Mouse (Mus musculus): Measurements from ENCODE around the gene Tradd. TPM values are rescaled to one million over a fixed set of nuclear protein-coding genes. Genes with fewer than 3 reads are reported as not detected.

Tradd gene
- polyA plus RNA-seq, 2 experiments: 5.5 to 11.5 TPM

DNA sequence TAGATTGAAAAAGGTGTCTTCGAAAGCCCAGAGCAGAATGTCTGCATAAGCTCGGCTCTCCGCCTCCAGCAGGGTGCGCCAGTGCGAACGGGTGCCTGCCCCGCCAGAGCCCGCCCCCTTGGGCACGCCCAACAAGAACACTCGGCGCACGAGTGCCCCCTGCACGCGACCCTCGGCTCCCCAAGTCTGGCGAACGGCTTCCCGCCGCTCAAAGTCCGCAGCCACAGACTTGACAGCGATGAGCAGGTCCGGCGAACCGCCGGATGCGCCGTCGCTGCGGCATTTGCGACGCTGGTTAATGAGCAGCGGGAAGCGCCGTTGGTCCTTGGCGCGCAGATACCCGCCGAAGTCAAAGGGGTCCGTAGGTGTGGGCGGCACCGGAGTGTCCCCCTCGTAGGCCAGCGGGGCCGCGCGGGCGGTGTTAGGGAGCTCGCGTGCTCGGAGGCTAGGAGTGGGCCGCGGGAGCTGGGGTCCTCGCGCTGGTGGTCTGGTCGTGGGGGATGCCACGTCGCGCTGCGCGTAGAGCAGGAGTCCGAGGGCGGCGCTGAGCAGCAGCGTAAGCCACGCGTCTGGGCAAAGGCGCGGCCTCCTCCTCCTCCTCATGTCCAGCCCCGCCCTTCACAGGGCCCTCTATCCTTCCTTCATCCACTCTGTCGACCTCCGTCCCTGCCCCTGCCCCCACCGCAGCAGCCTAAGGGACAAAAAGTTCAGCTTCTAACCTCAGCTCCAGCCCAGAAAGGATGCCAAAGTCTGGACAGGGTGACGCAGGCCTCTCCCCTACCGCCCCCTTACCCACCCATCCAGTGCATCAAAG, 10.1 kb downstream of the Tradd start:
- peaks cover 10% of the 10 kb centered on the region for H3K27me3 ChIP-seq (ENCODE audit: control insufficient read depth, insufficient read depth, low read length)
- H3K9me3 ChIP-seq (ENCODE audit: control insufficient read depth, low read length): no peaks in the 10 kb centered on the region
- H3K4me1 ChIP-seq (replicated peaks; ENCODE audit: control insufficient read depth in 2 of 2, insufficient read depth in 2 of 2, low read length in 1 of 2): peaks cover 13 to 15% of the 10 kb centered on the region in 2 experiments
- peak overlapping the region; percentile 62 to 82 for H3K4me3 ChIP-seq (ENCODE audit: insufficient read depth in 1 of 2, low read depth in 2 of 2, low read length in 2 of 2)
- TF ChIP-seq CTCF (IDR thresholded peaks at IDR 0.05; ENCODE audit: low read depth) (peak; percentile 93), EP300 (IDR thresholded peaks at IDR 0.05; ENCODE audit: low read depth) (no peak)
- peak; percentile 68 to 72 (median 70) for DNase-seq (ENCODE audit: low read depth in 3 of 3, low spot score in 3 of 3)
- H3K27ac ChIP-seq: peak overlapping the region; percentile 71
- ATAC-seq (ENCODE audit: insufficient read depth): peak; percentile 96
- peak overlapping the region; percentile 71 for H3K9ac ChIP-seq (replicated peaks)
- peak overlapping the region; percentile 100 for H3K4me2 ChIP-seq (ENCODE audit: low read depth)
- WGBS (ENCODE audit: insufficient replicate concordance): under 1% methylated on average over 68 of the region's 74 CpGs
- peaks cover 24% of the 10 kb centered on the region for H3K36me3 ChIP-seq (replicated peaks; ENCODE audit: control insufficient read depth, insufficient read depth, low read depth)

DNA sequence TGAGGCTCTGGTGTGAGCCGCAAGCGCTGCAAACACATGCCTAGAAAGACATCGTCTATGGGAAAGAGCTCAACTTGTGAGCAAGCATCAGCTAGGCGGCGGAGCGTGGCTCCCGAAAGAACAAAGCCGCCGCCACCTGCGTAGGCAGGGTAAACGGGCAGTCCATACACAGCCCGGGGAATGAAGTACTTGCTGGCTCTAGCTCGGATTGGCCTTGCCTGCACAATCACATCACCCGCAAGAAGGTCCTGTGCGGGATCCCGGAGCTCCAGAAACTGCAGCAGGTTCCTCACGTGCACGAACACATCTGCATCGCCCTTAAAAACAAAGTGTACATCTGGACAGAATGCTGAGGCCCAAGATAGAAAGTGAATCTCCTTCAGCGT, 10.7 kb downstream of the Tradd start:
- Histone ChIP-seq H3K4me2 (ENCODE audit: low read depth) (peak overlapping the region; percentile 100), H3K36me3 (replicated peaks; ENCODE audit: control insufficient read depth, insufficient read depth, low read depth) (peaks cover 29% of the 10 kb centered on the region), H3K4me1 (replicated peaks; ENCODE audit: control insufficient read depth in 2 of 2, insufficient read depth in 2 of 2, low read length in 1 of 2) (peaks cover 13 to 15% of the 10 kb centered on the region in 2 experiments), H3K27ac (no peak overlapping the region), H3K4me3 (ENCODE audit: insufficient read depth in 1 of 2, low read depth in 2 of 2, low read length in 2 of 2) (peak overlapping the region; percentile 62 to 82; a peak in 2 of 4 replicates), H3K9me3 (ENCODE audit: control insufficient read depth, low read length) (no peaks in the 10 kb centered on the region), H3K9ac (replicated peaks) (no peak overlapping the region; the same call in 1 of the 2 replicates), H3K27me3 (ENCODE audit: control insufficient read depth, insufficient read depth, low read length) (peaks cover 4% of the 10 kb centered on the region)
- 57% methylated on average over 20 of the region's 20 CpGs for WGBS (ENCODE audit: insufficient replicate concordance)
- DNase-seq (ENCODE audit: low read depth in 3 of 3, low spot score in 3 of 3) (no peak), ATAC-seq (ENCODE audit: insufficient read depth) (no peak)
- no peak for TF ChIP-seq CTCF (IDR thresholded peaks at IDR 0.05; ENCODE audit: low read depth)
- no peak for TF ChIP-seq EP300 (IDR thresholded peaks at IDR 0.05; ENCODE audit: low read depth)

DNA sequence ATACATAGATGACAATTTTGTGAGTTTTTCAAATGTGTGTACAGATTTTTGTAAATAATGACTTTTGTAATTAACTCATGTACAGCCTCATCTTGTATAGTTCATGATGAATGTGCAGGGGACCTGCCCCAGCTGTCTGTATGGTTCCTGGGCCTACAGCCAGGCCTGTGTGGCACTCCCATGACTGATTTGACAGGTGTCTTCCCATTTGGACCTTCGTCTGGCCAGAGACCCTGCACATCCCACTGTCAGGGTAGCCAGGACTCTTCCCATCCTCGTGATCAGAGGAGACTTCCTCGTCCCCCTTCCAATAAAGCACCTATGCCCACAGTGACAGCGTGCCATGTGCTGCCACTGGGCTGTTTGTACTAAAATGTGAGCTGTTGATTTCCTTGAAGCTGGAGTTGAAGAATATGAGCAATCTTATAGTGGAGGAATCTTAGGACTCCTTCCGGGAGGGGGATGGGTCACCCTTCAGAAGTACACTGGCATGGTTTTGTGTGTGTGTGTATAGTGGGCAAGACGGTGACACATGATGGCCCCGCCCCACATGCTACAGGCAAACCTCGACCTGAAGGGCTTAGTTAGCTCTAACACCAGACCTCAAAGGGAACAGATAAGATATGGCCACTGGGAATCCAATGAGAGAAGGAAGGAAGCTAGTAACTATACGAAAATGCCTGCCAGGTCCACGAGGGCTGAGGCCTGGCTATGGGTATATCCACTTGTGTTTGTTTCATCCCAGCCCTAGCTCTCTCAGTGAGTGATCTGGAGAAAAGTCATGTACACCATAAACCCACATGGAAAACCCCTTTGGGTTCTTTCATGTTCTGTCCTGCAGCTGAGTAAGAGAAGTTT, 11.5 kb downstream of the Tradd start:
- 58% methylated on average over 10 of the region's 10 CpGs for WGBS (ENCODE audit: insufficient replicate concordance)
- no peak for TF ChIP-seq EP300 (IDR thresholded peaks at IDR 0.05; ENCODE audit: low read depth)
- TF ChIP-seq CTCF (IDR thresholded peaks at IDR 0.05; ENCODE audit: low read depth): no peak
- Histone ChIP-seq H3K9me3 (ENCODE audit: control insufficient read depth, low read length) (no peaks in the 10 kb centered on the region), H3K27me3 (ENCODE audit: control insufficient read depth, insufficient read depth, low read length) (no peaks in the 10 kb centered on the region), H3K27ac (no peak overlapping the region), H3K36me3 (replicated peaks; ENCODE audit: control insufficient read depth, insufficient read depth, low read depth) (peaks cover 33% of the 10 kb centered on the region), H3K9ac (replicated peaks) (no peak overlapping the region), H3K4me1 (replicated peaks; ENCODE audit: control insufficient read depth in 2 of 2, insufficient read depth in 2 of 2, low read length in 1 of 2) (peaks cover 13 to 15% of the 10 kb centered on the region in 2 experiments), H3K4me3 (ENCODE audit: insufficient read depth in 1 of 2, low read depth in 2 of 2, low read length in 2 of 2) (no peak overlapping the region), H3K4me2 (ENCODE audit: low read depth) (no peak overlapping the region)
- no peak for ATAC-seq (ENCODE audit: insufficient read depth)
- DNase-seq (ENCODE audit: low read depth in 3 of 3, low spot score in 3 of 3): no peak

DNA sequence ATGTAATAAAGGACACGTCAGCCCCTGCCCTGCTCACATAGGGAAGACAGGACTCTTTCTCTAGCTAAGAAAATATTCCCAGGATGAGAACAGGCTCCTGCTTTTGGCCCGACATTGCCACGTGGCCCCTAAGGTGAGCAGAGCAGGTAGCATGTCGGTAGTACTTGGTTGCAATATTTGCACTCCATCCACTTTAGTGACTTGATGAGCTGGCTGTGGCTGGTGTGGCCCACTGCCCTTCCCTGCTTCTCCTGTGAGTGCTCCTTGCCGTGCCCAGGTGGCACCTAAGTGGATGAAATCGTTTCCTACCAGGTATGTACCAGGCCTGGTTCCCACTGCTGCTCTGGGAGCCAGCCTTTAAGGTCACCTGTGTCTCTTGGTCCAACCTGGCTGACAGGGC, 12.5 kb downstream of the Tradd start:
- Histone ChIP-seq H3K4me2 (ENCODE audit: low read depth) (no peak overlapping the region), H3K4me3 (ENCODE audit: insufficient read depth in 1 of 2, low read depth in 2 of 2, low read length in 2 of 2) (no peak overlapping the region), H3K9me3 (ENCODE audit: control insufficient read depth, low read length) (no peaks in the 10 kb centered on the region), H3K27me3 (ENCODE audit: control insufficient read depth, insufficient read depth, low read length) (no peaks in the 10 kb centered on the region), H3K36me3 (replicated peaks; ENCODE audit: control insufficient read depth, insufficient read depth, low read depth) (peaks cover 36% of the 10 kb centered on the region), H3K9ac (replicated peaks) (no peak overlapping the region), H3K4me1 (replicated peaks; ENCODE audit: control insufficient read depth in 2 of 2, insufficient read depth in 2 of 2, low read length in 1 of 2) (peaks cover 13 to 15% of the 10 kb centered on the region in 2 experiments), H3K27ac (no peak overlapping the region)
- TF ChIP-seq CTCF (IDR thresholded peaks at IDR 0.05; ENCODE audit: low read depth) (no peak), EP300 (IDR thresholded peaks at IDR 0.05; ENCODE audit: low read depth) (no peak)
- no peak for ATAC-seq (ENCODE audit: insufficient read depth)
- no peak for DNase-seq (ENCODE audit: low read depth in 3 of 3, low spot score in 3 of 3)
- 80% methylated on average over 6 of the region's 6 CpGs for WGBS (ENCODE audit: insufficient replicate concordance)

DNA sequence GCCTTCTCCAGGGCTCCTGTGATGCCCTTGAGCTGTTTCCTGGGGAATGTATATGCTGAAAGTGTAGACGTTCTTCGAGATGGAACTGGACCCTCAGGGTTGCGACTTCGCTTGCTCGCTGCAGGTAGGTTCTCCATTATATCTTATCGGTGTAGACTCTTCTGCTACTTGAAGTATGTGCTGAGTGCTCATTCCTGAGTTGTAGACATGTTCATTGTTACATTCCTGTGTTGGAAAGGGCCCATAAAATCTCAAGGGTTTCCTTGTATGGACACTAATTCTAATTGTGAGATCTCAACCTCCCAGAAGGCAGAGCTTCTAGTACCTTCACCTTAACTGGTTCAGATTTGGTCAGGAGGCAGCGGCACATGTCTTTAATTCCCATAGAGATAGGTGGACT, 23.4 kb downstream of the Tradd start:
- TF ChIP-seq EP300 (IDR thresholded peaks at IDR 0.05; ENCODE audit: low read depth): no peak
- TF ChIP-seq CTCF (IDR thresholded peaks at IDR 0.05; ENCODE audit: low read depth): no peak
- Histone ChIP-seq H3K9me3 (ENCODE audit: control insufficient read depth, low read length) (no peaks in the 10 kb centered on the region), H3K9ac (replicated peaks) (no peak overlapping the region), H3K4me3 (ENCODE audit: insufficient read depth in 1 of 2, low read depth in 2 of 2, low read length in 2 of 2) (no peak overlapping the region), H3K4me2 (ENCODE audit: low read depth) (no peak overlapping the region), H3K27me3 (ENCODE audit: control insufficient read depth, insufficient read depth, low read length) (no peaks in the 10 kb centered on the region), H3K4me1 (replicated peaks; ENCODE audit: control insufficient read depth in 2 of 2, insufficient read depth in 2 of 2, low read length in 1 of 2) (0 out of 4 replicates have a peak, but pooled peaks cover 0 to 2% of the 10 kb centered on the region in 2 experiments), H3K36me3 (replicated peaks; ENCODE audit: control insufficient read depth, insufficient read depth, low read depth) (peaks cover 17% of the 10 kb centered on the region), H3K27ac (no peak overlapping the region)
- DNase-seq (ENCODE audit: low read depth in 3 of 3, low spot score in 3 of 3) (no peak), ATAC-seq (ENCODE audit: insufficient read depth) (no peak)
- WGBS (ENCODE audit: insufficient replicate concordance): 85% methylated on average over 7 of the region's 7 CpGs

Measured in liver, embryonic 14.5 days (tissue).